Mouse (Mus musculus) bone marrow, adult 2 months (tissue): ENCODE measurements around the gene Timmdc1.

Experiments
- CTCF ChIP-seq: fragments of 200-500 bp; IDR thresholded peaks from 2 replicates; pipeline ENCODE4 v1.5.1; 2011; ENCODE audit warnings: low read length, control low read depth; ENCODE audit not compliant: control insufficient read depth, insufficient read depth
- POLR2A ChIP-seq: fragments of 200-500 bp; IDR thresholded peaks from 2 replicates; pipeline ENCODE4 v1.6.1; 2011; ENCODE audit warnings: low read depth, mild to moderate bottlenecking, control low read depth, low read length, borderline replicate concordance; ENCODE audit not compliant: control insufficient read depth

DNA sequence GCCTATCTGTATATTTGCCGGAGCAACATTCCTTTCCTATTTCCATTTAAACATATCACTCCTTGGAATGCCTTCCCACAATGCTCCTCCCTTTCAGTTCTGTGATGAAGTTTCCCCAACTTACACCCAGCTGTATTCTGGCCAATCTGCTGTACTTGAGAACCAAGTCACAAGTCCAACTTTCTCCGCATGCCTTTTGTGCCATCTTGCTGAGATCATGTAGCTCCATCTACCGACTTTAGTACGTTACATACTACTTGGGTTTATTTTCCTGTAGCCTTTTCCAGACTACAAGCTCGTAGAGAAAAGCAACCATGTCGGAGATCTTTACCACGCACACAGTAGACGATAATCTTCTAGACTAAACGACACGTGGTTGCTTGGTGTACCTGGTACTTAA is 28.6 kb downstream of the Timmdc1 start:
- no peak for TF ChIP-seq CTCF
- no peak for TF ChIP-seq POLR2A
